Mouse (Mus musculus) stomach, embryonic 14.5 days (tissue): Measurements from ENCODE around the gene Atrip. TPM values are rescaled to one million over a fixed set of nuclear protein-coding genes. Genes with fewer than 3 reads are reported as not detected.

Experiments used
- ATAC-seq: fragments of 200-750 bp; cut with Nextera tagmentation; 2 replicates; pipeline ENCODE4 v1.8.0; 2017; ENCODE audit warnings: low read depth, moderate TSS enrichment; ENCODE audit not compliant: insufficient number of reproducible peaks, insufficient read depth, low FRiP score
- H3K27ac ChIP-seq: fragments of 300-500 bp; sonication (generic); 2 replicates; pipeline ENCODE4 v1.5.1; 2014; ENCODE audit warnings: mild to moderate bottlenecking, low read length, moderate library complexity, mixed read lengths
- H3K27me3 ChIP-seq: fragments of 300-500 bp; sonication (generic); 2 replicates; pipeline ENCODE4 v1.6.1; 2014; ENCODE audit warnings: low read length, control low read depth, mixed read lengths; ENCODE audit not compliant: control insufficient read depth, insufficient read depth
- H3K36me3 ChIP-seq: fragments of 300-500 bp; sonication (generic); 2 replicates; pipeline ENCODE4 v1.6.1; 2014; ENCODE audit warnings: mild to moderate bottlenecking, control low read depth, low read length, moderate library complexity, mixed read lengths; ENCODE audit not compliant: control insufficient read depth, insufficient read depth
- H3K4me1 ChIP-seq: fragments of 300-500 bp; sonication (generic); 2 replicates; pipeline ENCODE4 v1.6.1; 2014; ENCODE audit warnings: low read length, control low read depth, mixed read lengths; ENCODE audit not compliant: control insufficient read depth, insufficient read depth
- H3K4me2 ChIP-seq: fragments of 300-500 bp; sonication (generic); replicated peaks from 2 replicates; pipeline ENCODE4 v1.6.1; 2014; ENCODE audit warnings: low read depth, low read length, control low read depth
- H3K4me3 ChIP-seq: fragments of 300-500 bp; sonication (generic); 2 replicates; pipeline ENCODE4 v1.5.1; 2014; ENCODE audit warnings: low read depth, low read length, control low read depth
- H3K9ac ChIP-seq: fragments of 300-500 bp; sonication (generic); replicated peaks from 2 replicates; pipeline ENCODE4 v1.6.1; 2014; ENCODE audit warnings: low read depth, mild to moderate bottlenecking, control low read depth, low read length, moderate library complexity, mixed read lengths
- H3K9me3 ChIP-seq: fragments of 300-500 bp; sonication (generic); 2 replicates; pipeline ENCODE4 v1.6.1; 2016; ENCODE audit warnings: low read depth, low read length, control low read depth; ENCODE audit not compliant: control insufficient read depth
- WGBS: fragments of 180-500 bp; shearing (Covaris S2); extraction: QIAGEN DNeasy Blood & Tissue Kit; methylation state at CpG from one replicate; pipeline ENCODE4 v1.1.7; 2014; 5-methylcytosine and 5-hydroxymethylcytosine counted together
- polyA plus RNA-seq: library from polyadenylated mRNA; unstranded; fragments of >200 nt; fragmentation: Nextera tagmentation; extraction: Ambion mirVana; gene quantifications from 2 replicates; pipeline ENCODE4 v1.2.1, GENCODE M21; 2014

Gene Atrip
- 27.2 and 29.3 TPM in 2 replicates for polyA plus RNA-seq

DNA sequence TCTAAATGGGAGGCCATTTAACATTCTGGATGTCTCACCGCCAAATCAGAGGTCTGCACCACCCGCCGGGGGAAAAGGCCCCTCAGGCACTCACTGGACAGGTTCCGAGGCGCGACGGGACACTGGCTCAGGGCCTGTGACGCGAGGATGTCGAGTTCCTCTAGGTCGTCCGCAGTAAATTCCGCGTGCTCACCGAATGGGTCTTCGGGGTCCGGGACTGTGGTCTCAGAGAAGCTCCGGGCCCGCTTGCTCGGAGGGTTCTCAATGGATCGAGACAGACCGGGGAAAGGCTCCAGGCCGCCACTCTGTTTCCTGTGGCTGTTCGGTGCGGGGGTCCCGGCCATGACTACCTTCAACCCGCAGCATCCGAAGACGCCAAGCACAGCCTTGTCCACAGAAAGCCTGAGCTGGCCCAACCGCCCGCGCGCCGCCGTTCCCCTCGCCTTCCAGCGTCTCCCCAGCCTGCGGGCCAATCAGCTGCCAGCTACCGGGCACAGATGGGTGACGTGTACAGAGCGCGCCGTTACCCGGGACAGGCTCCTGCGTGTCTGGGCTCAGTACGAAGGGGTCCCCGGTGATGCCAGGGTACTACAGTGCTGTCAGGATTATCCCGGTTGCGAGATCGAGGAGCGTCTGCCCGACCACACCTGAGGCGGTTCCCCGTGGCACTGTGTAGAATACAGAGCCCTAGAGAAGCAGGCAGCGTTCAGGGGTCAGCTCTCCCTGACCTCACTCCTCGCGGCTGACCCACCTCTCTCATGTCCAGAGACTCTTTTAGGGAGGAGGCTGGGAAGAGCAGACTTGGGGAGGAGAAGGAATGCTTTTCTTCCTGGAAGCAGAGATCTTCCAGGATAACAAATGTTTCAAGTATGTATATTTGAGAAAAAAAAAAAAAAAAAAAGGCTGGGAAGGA, at the start of gene Atrip:
Atrip (minus strand) TSS at position 464 of the 913 bp plus-strand sequence.
- peak within 1 kb of the TSS; percentile 53; the same call in 1 of the 2 replicates for H3K27ac ChIP-seq
- peak within 1 kb of the TSS; percentile 83 for H3K4me3 ChIP-seq
- peak within 1 kb of the TSS; percentile 79 for H3K9ac ChIP-seq
- peaks cover 27% of the 10 kb centered on the region for H3K36me3 ChIP-seq
- peak; percentile 97 for ATAC-seq
- WGBS, result under 1% methylated on average over 57 of the region's 57 CpGs
- H3K4me2 ChIP-seq, result peak within 1 kb of the TSS; percentile 96
- H3K9me3 ChIP-seq, result no peaks in the 10 kb centered on the region
- H3K4me1 ChIP-seq, result peaks cover 14% of the 10 kb centered on the region
- no peaks in the 10 kb centered on the region for H3K27me3 ChIP-seq

DNA sequence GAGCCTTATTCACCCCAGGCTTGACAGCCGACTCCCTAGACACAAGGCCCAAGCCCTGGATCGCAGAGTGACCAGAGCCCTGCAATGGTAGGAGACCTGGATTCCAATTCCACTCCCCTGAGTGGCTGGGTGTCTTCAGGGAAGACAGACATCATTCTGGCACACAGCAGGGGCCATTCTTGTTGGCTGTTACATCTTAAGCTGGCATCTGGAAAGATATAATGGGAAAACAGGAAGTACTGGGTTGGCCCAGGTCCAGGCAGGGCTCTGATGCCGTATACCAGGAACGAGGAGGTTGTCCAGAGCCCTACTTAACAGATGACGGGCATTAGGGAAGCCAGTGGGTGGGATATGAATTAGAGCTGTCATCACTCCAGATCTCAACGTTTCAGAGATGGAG, 49.3 kb upstream of the Atrip start:
- 41% methylated on average over 6 of the region's 6 CpGs for WGBS

GRCm38 (mm10) chr9:109122553-109123085, 48.7 kb upstream of the Atrip start:
- 46% methylated on average over 2 of the region's 2 CpGs for WGBS
- Histone ChIP-seq H3K27ac (no peak overlapping the region), H3K9me3 (no peaks in the 10 kb centered on the region), H3K4me1 (no peaks in the 10 kb centered on the region), H3K27me3 (no peaks in the 10 kb centered on the region), H3K9ac (no peak overlapping the region), H3K4me2 (no peak overlapping the region), H3K36me3 (peaks cover 9% of the 10 kb centered on the region), H3K4me3 (no peak overlapping the region)
- no peak for ATAC-seq

More for the DNA sequence above, 49.3 kb upstream of the Atrip start:
- no peak for ATAC-seq
- Histone ChIP-seq H3K9me3 (no peaks in the 10 kb centered on the region), H3K4me2 (no peak overlapping the region), H3K27me3 (no peaks in the 10 kb centered on the region), H3K4me1 (no peaks in the 10 kb centered on the region), H3K27ac (no peak overlapping the region), H3K9ac (no peak overlapping the region), H3K36me3 (peaks cover 4% of the 10 kb centered on the region), H3K4me3 (no peak overlapping the region)

DNA sequence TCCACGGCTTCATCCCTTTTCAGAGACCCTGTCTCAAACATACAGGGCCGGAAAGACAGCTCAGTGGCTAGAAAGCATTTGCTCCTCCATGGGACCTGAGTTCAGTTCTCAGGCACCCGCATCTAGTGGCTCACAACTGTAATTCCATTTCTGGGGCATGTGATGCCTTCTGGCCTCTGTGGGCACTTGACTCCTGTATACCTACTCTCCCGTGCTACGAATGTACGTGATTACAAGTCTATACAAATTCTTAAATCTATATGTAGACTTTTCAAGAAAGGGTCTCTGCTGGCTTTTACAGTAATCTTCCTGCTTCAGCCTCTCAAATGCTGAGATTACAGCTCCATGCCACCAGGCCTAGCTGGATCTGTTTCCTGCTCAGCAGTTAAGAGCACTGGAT, 47.0 kb upstream of the Atrip start:
- Histone ChIP-seq H3K4me1 (no peaks in the 10 kb centered on the region), H3K9ac (no peak overlapping the region), H3K27ac (no peak overlapping the region), H3K4me3 (no peak overlapping the region), H3K36me3 (peaks cover 25% of the 10 kb centered on the region), H3K27me3 (no peaks in the 10 kb centered on the region), H3K4me2 (no peak overlapping the region), H3K9me3 (no peaks in the 10 kb centered on the region)
- WGBS, result 83% methylated on average over 6 of the region's 6 CpGs
- no peak for ATAC-seq

- Histone ChIP-seq H3K27ac (no peak overlapping the region), H3K36me3 (peaks cover 39% of the 10 kb centered on the region), H3K4me1 (no peaks in the 10 kb centered on the region), H3K27me3 (no peaks in the 10 kb centered on the region), H3K4me3 (no peak overlapping the region), H3K4me2 (no peak overlapping the region), H3K9me3 (no peaks in the 10 kb centered on the region), H3K9ac (no peak overlapping the region)
- WGBS, result 86% methylated on average over 9 of the region's 9 CpGs
- 0 out of 2 replicates have a peak, but pooled peaks have one; percentile 42 for ATAC-seq
Observed at GRCm38 (mm10) chr9:109119571-109119970, 45.6 kb upstream of the Atrip start.

GRCm38 (mm10) chr9:109118106-109118505, 44.2 kb upstream of the Atrip start:
- WGBS, result 90% methylated on average over 4 of the region's 4 CpGs
- no peaks in the 10 kb centered on the region for H3K4me1 ChIP-seq
- no peak overlapping the region for H3K4me3 ChIP-seq
- no peaks in the 10 kb centered on the region for H3K27me3 ChIP-seq
- H3K4me2 ChIP-seq, result no peak overlapping the region
- no peaks in the 10 kb centered on the region for H3K9me3 ChIP-seq
- no peak overlapping the region for H3K9ac ChIP-seq
- peaks cover 52% of the 10 kb centered on the region for H3K36me3 ChIP-seq
- ATAC-seq, result no peak
- H3K27ac ChIP-seq, result no peak overlapping the region

- Histone ChIP-seq H3K9ac (no peak overlapping the region), H3K36me3 (peaks cover 71% of the 10 kb centered on the region)
- WGBS, result 90% methylated on average over 10 of the region's 10 CpGs
Observed at GRCm38 (mm10) chr9:109116205-109116604, 42.3 kb upstream of the Atrip start.

DNA sequence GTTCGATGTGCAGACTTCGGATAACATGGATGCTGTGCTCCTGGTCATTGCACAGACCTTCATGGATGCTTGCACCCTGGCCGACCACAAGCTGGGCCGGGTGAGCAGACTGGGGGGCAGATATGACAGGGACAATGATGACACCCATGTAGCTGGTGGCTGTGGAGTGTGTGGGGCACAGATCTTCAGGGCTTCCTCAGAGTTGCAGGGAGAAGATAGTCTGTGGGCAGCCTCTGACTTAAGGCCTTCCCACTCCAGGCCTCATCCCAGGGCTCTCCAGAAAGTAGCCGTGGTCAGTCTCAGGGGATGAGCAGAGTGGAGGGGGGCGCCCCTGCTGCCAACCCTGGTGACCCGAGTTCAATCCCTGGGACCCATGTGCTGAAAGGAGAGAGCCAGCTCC, 40.9 kb upstream of the Atrip start:
- Histone ChIP-seq H3K27me3 (no peaks in the 10 kb centered on the region), H3K4me2 (no peak overlapping the region), H3K36me3 (peaks cover 81% of the 10 kb centered on the region), H3K27ac (no peak overlapping the region), H3K4me1 (no peaks in the 10 kb centered on the region), H3K4me3 (no peak overlapping the region), H3K9me3 (no peaks in the 10 kb centered on the region), H3K9ac (no peak overlapping the region)
- no peak for ATAC-seq
- 84% methylated on average over 7 of the region's 7 CpGs for WGBS

More at GRCm38 (mm10) chr9:109116205-109116604, 42.3 kb upstream of the Atrip start:
- Histone ChIP-seq H3K27ac (no peak overlapping the region), H3K4me3 (no peak overlapping the region), H3K4me1 (no peaks in the 10 kb centered on the region), H3K27me3 (no peaks in the 10 kb centered on the region), H3K9me3 (no peaks in the 10 kb centered on the region), H3K4me2 (no peak overlapping the region)
- no peak for ATAC-seq
